Mouse (Mus musculus) macrophage (primary cell): ENCODE measurements around the gene 4930505A04Rik. TPM values are rescaled to one million over a fixed set of nuclear protein-coding genes. Genes with fewer than 3 reads are reported as not detected.

Source experiments
- H3K27ac ChIP-seq: fragments of 350-480 bp; formaldehyde crosslinking; 2 replicates; pipeline ENCODE4 v1.9.0; 2021
- H3K36me3 ChIP-seq: fragments of 350-480 bp; formaldehyde crosslinking; 2 replicates; pipeline ENCODE4 v1.9.0; 2021; ENCODE audit errors: inconsistent target
- H3K4me3 ChIP-seq: fragments of 350-480 bp; formaldehyde crosslinking; 2 replicates; pipeline ENCODE4 v1.9.0; 2021; ENCODE audit errors: inconsistent target
- H3K79me2 ChIP-seq: fragments of 350-480 bp; formaldehyde crosslinking; 2 replicates; pipeline ENCODE4 v1.9.0; 2021; ENCODE audit errors: inconsistent target
- WGBS: methylation state at CpG from one replicate; pipeline ENCODE4 v1.1.7; 2026; ENCODE audit warnings: inconsistent platforms; ENCODE audit not compliant: missing documents; 5-methylcytosine and 5-hydroxymethylcytosine counted together
- polyA plus RNA-seq: library from polyadenylated mRNA; stranded (reverse); fragments of 250-400 nt; gene quantifications from 3 replicates; pipeline ENCODE4 v1.2.4, GENCODE M21; 2018; ENCODE audit warnings: inconsistent platforms

4930505A04Rik gene
- polyA plus RNA-seq, 1 experiment from 2014 or later = not detected

GRCm38 (mm10) chr11:30433256-30433950 lies 38.2 kb downstream of the 4930505A04Rik start:
- Histone ChIP-seq H3K4me3 (no peak overlapping the region), H3K36me3 (no peaks in the 10 kb centered on the region), H3K79me2 (no peaks in the 10 kb centered on the region), H3K27ac (no peak overlapping the region)
- WGBS = 89% methylated on average over 2 of the region's 2 CpGs

- no peak overlapping the region for H3K27ac ChIP-seq
- no peak overlapping the region for H3K4me3 ChIP-seq
- WGBS = 46% methylated on average over 2 of the region's 2 CpGs
- H3K36me3 ChIP-seq = no peaks in the 10 kb centered on the region
- no peaks in the 10 kb centered on the region for H3K79me2 ChIP-seq
These were observed 66.0 kb downstream of the 4930505A04Rik start for GRCm38 (mm10) chr11:30405581-30405980.

GRCm38 (mm10) chr11:30404619-30405200 lies 66.9 kb downstream of the 4930505A04Rik start:
- Histone ChIP-seq H3K79me2 (no peaks in the 10 kb centered on the region), H3K27ac (no peak overlapping the region), H3K36me3 (no peaks in the 10 kb centered on the region), H3K4me3 (no peak overlapping the region)
- WGBS = 88% methylated on average over 4 of the region's 4 CpGs

GRCm38 (mm10) chr11:30394351-30394750 lies 77.3 kb downstream of the 4930505A04Rik start:
- no peaks in the 10 kb centered on the region for H3K36me3 ChIP-seq
- H3K27ac ChIP-seq = no peak overlapping the region
- no peak overlapping the region for H3K4me3 ChIP-seq
- no peaks in the 10 kb centered on the region for H3K79me2 ChIP-seq

GRCm38 (mm10) chr11:30383076-30383475 lies 88.6 kb downstream of the 4930505A04Rik start:
- no peaks in the 10 kb centered on the region for H3K79me2 ChIP-seq
- H3K4me3 ChIP-seq = no peak overlapping the region
- no peaks in the 10 kb centered on the region for H3K36me3 ChIP-seq
- H3K27ac ChIP-seq = no peak overlapping the region

Other genes starting within 250 kb of the 4930505A04Rik start
- 27.7 to 40.5 TPM (median 32.5 TPM) in 3 replicates for gene Sptbn1, start 203.7 kb downstream of the 4930505A04Rik start, polyA plus RNA-seq
- 0.90 to 2.0 TPM (median 1.4 TPM) in 3 replicates for gene Acyp2, start 177.8 kb upstream of the 4930505A04Rik start, polyA plus RNA-seq